Mouse (Mus musculus): ENCODE measurements around the gene Zfp235. TPM values are rescaled to one million over a fixed set of nuclear protein-coding genes. Genes with fewer than 3 reads are reported as not detected.

The Zfp235 gene
- polyA plus RNA-seq, 1 experiment = 2.0 TPM

GRCm38 (mm10) chr7:24191361-24191760 is 57.4 kb downstream of the Zfp235 start:
- no peak for TF ChIP-seq REST (IDR thresholded peaks at IDR 0.05; ENCODE audit: insufficient read depth, insufficient read length)
- TF ChIP-seq TCF12 (IDR thresholded peaks at IDR 0.05; ENCODE audit: insufficient read depth, poor library complexity, severe bottlenecking) = no peak
- no peak for TF ChIP-seq MYOD1 (IDR thresholded peaks at IDR 0.05; ENCODE audit: control insufficient read depth in 1 of 3, insufficient read length in 2 of 3, low read depth in 2 of 3)
- no peak for TF ChIP-seq TCF3 (IDR thresholded peaks at IDR 0.05; ENCODE audit: insufficient read length, low read depth)
- TF ChIP-seq E2F4 (IDR thresholded peaks at IDR 0.05; ENCODE audit: insufficient read depth) = no peak
- no peak for TF ChIP-seq MYOG (IDR thresholded peaks at IDR 0.05; ENCODE audit: control insufficient read depth in 1 of 3, insufficient read depth in 1 of 3, insufficient read length in 2 of 3, low read depth in 2 of 3)
- TF ChIP-seq CEBPB (IDR thresholded peaks at IDR 0.05; ENCODE audit: insufficient read depth, poor library complexity, severe bottlenecking) = no peak
- TF ChIP-seq USF1 (IDR thresholded peaks at IDR 0.05; ENCODE audit: low read depth) = no peak
- no peak for TF ChIP-seq MAX (IDR thresholded peaks at IDR 0.05; ENCODE audit: low read depth)
- Histone ChIP-seq H3K4me3 (no peak overlapping the region), H3K4me2 (ENCODE audit: low read depth) (no peak overlapping the region), H3K27me3 (ENCODE audit: control insufficient read depth, insufficient read depth, insufficient read length) (no peaks in the 10 kb centered on the region), H3K79me2 (ENCODE audit: control insufficient read depth, insufficient read depth) (no peaks in the 10 kb centered on the region), H3ac (ENCODE audit: control insufficient read depth, insufficient read length) (no peak overlapping the region), H3K36me3 (ENCODE audit: control insufficient read depth, insufficient read depth) (no peaks in the 10 kb centered on the region)

Other genes starting within 250 kb of the Zfp235 start
- gene Vmn1r178, start 242.2 kb upstream of the Zfp235 start, polyA plus RNA-seq (2012; fragmentation: generic; extraction: Trizol) = not detected
- gene Vmn1r179, start 207.2 kb upstream of the Zfp235 start, polyA plus RNA-seq (2012; fragmentation: generic; extraction: Trizol) = not detected
- not detected for gene Vmn1r180, start 183.5 kb upstream of the Zfp235 start, polyA plus RNA-seq (2012; fragmentation: generic; extraction: Trizol)
- not detected for gene Vmn1r181, start 159.6 kb upstream of the Zfp235 start, polyA plus RNA-seq (2012; fragmentation: generic; extraction: Trizol)
- gene V1rd19, start 132.5 kb upstream of the Zfp235 start, polyA plus RNA-seq (2012; fragmentation: generic; extraction: Trizol) = not detected
- not detected for gene Vmn1r183, start 80.9 kb upstream of the Zfp235 start, polyA plus RNA-seq (2012; fragmentation: generic; extraction: Trizol)
- gene Zfp180, start 52.2 kb upstream of the Zfp235 start, polyA plus RNA-seq (2012; fragmentation: generic; extraction: Trizol) = 9.0 TPM
- 1.2 TPM for gene Zfp112, start 21.9 kb upstream of the Zfp235 start, polyA plus RNA-seq (2012; fragmentation: generic; extraction: Trizol)
- gene Zfp114, start 40.9 kb downstream of the Zfp235 start, polyA plus RNA-seq (2012; fragmentation: generic; extraction: Trizol) = not detected
- 0.90 TPM for gene Zfp111, start 77.3 kb downstream of the Zfp235 start, polyA plus RNA-seq (2012; fragmentation: generic; extraction: Trizol)
- gene Zfp109, start 103.4 kb downstream of the Zfp235 start, polyA plus RNA-seq (2012; fragmentation: generic; extraction: Trizol) = 0.46 TPM
- 0.38 TPM for gene Zfp108, start 120.6 kb downstream of the Zfp235 start, polyA plus RNA-seq (2012; fragmentation: generic; extraction: Trizol)
- gene Zfp93, start 136.3 kb downstream of the Zfp235 start, polyA plus RNA-seq (2012; fragmentation: generic; extraction: Trizol) = 1.4 TPM
- 4.3 TPM for gene Zfp61, start 167.1 kb downstream of the Zfp235 start, polyA plus RNA-seq (2012; fragmentation: generic; extraction: Trizol)
- 2.1 TPM for gene Zfp94, start 182.5 kb downstream of the Zfp235 start, polyA plus RNA-seq (2012; fragmentation: generic; extraction: Trizol)
- 0.05 TPM for gene Tescl, start 199.8 kb downstream of the Zfp235 start, polyA plus RNA-seq (2012; fragmentation: generic; extraction: Trizol)
- gene Lypd5, start 215.0 kb downstream of the Zfp235 start, polyA plus RNA-seq (2012; fragmentation: generic; extraction: Trizol) = not detected
- gene Kcnn4, start 236.1 kb downstream of the Zfp235 start, polyA plus RNA-seq (2012; fragmentation: generic; extraction: Trizol) = 37.4 TPM